9 mouse cellular contexts compared by ENCODE assay signal in genomic region chr2:173027169-173027823, GRCm38 (mm10). TPM values are rescaled to one million over a fixed set of nuclear protein-coding genes. Genes with fewer than 3 reads are reported as not detected.
DNase-seq lines count a peak whose midpoint lies in the region; ATAC-seq lines count a peak whose summit lies in the region.
"Had no signal": no experiment of that assay in that cellular context is flagged by ENCODE, and none has a peak within 500 bp of the region (broad histone marks: within the 10 kb centered on the region; RNA-seq: fewer than 3 reads in every experiment).

No protein-coding gene starts in this region.

- DNase-seq in heart, embryonic 10.5 days (ENCODE audit: low spot score): no peak
- no peak for DNase-seq in heart, postnatal 14 days
- DNase-seq in limb, embryonic 10.5 days (ENCODE audit: low spot score): no peak
- peak; percentile 22 for DNase-seq in thymus, postnatal 25 days
- DNase-seq in B cell, adult 2 months: no peak
- DNase-seq in cerebellum, postnatal 25 days: no peak
- DNase-seq: kidney, adult 18-20 months had no signal

- no peaks in the 10 kb centered on the region for H3K27me3 ChIP-seq in heart, embryonic 10.5 days (ENCODE audit: insufficient read depth, poor library complexity, severe bottlenecking)
- H3K27me3 ChIP-seq in megakaryocyte, embryonic 14.5 days (replicated peaks): no peaks in the 10 kb centered on the region
- H3K27me3 ChIP-seq in limb, embryonic 10.5 days (ENCODE audit: low read depth, poor library complexity, severe bottlenecking): no peaks in the 10 kb centered on the region

- no peaks in the 10 kb centered on the region for H3K9me3 ChIP-seq in heart, embryonic 10.5 days
- no peaks in the 10 kb centered on the region for H3K9me3 ChIP-seq in megakaryocyte, embryonic 14.5 days
- H3K9me3 ChIP-seq in limb, embryonic 10.5 days (replicated peaks): no peaks in the 10 kb centered on the region

- H3K36me3 ChIP-seq in heart, embryonic 10.5 days: peaks cover 92% of the 10 kb centered on the region
- H3K36me3 ChIP-seq in megakaryocyte, embryonic 14.5 days (replicated peaks; ENCODE audit: low read length): peaks cover 100% of the 10 kb centered on the region
- H3K36me3 ChIP-seq in limb, embryonic 10.5 days: peaks cover 93% of the 10 kb centered on the region

- intact Hi-C loops in heart, postnatal 14 days (cut with DNase I): no loop called here

- peak overlapping the region; percentile 91 for H3K4me3 ChIP-seq in heart, embryonic 10.5 days
- H3K4me3 ChIP-seq in megakaryocyte, embryonic 14.5 days (replicated peaks): peak overlapping the region; percentile 97
- no peak overlapping the region for H3K4me3 ChIP-seq in limb, embryonic 10.5 days

- H3K4me1 ChIP-seq in heart, embryonic 10.5 days: peaks cover 98% of the 10 kb centered on the region
- H3K4me1 ChIP-seq in megakaryocyte, embryonic 14.5 days: peaks cover 90% of the 10 kb centered on the region
- H3K4me1 ChIP-seq in limb, embryonic 10.5 days: peaks cover 51% of the 10 kb centered on the region

- H3K27ac ChIP-seq in heart, embryonic 10.5 days: peak overlapping the region; percentile 70
- peak overlapping the region; percentile 12; the same call in 1 of the 2 replicates for H3K27ac ChIP-seq in limb, embryonic 10.5 days

- ATAC-seq in megakaryocyte, adult 5-6 weeks (ENCODE audit: poor library complexity, severe bottlenecking): no peak

- WGBS in heart, embryonic 10.5 days: 79% methylated on average over 6 of the region's 6 CpGs
- 90% methylated on average over 6 of the region's 6 CpGs for WGBS in limb, embryonic 10.5 days

RNA-seq across cellular contexts. Expression of gene Rbm38, which starts 7.0 kb away (rescaled TPM):
- 156 and 188 TPM in 2 replicates for polyA plus RNA-seq in heart, embryonic 10.5 days (2016; fragmentation: Nextera tagmentation; extraction: Ambion mirVana)
- total RNA-seq in heart, postnatal 14 days (2021): 100 to 1,000 TPM; 198 to 232 TPM
- 1,149 and 2,622 TPM in 2 replicates for polyA plus RNA-seq in megakaryocyte, embryonic 14.5 days (2012; ENCODE audit: insufficient read depth, low replicate concordance)
- total RNA-seq in megakaryocyte, adult 5-6 weeks (2015): 124 and 143 TPM in 2 replicates
- 43.2 and 59.0 TPM in 2 replicates for total RNA-seq in megakaryocyte, adult 5-6 weeks (2017)
- 74.1 and 97.5 TPM in 2 replicates for polyA plus RNA-seq in limb, embryonic 10.5 days (2016; fragmentation: Nextera tagmentation; extraction: Ambion mirVana)

RNA-seq across cellular contexts. Expression of gene Rae1, which starts 27.4 kb away (rescaled TPM):
- 139 and 162 TPM in 2 replicates for polyA plus RNA-seq in heart, embryonic 10.5 days (2016; fragmentation: Nextera tagmentation; extraction: Ambion mirVana)
- total RNA-seq in heart, postnatal 14 days (2021): 10 to 100 TPM; 29.6 to 32.7 TPM
- polyA plus RNA-seq in megakaryocyte, embryonic 14.5 days (2012; ENCODE audit: insufficient read depth, low replicate concordance): 26.3 and 89.2 TPM in 2 replicates
- total RNA-seq in megakaryocyte, adult 5-6 weeks (2015): 53.2 and 72.9 TPM in 2 replicates
- total RNA-seq in megakaryocyte, adult 5-6 weeks (2017): 42.4 and 54.3 TPM in 2 replicates
- 179 and 196 TPM in 2 replicates for polyA plus RNA-seq in limb, embryonic 10.5 days (2016; fragmentation: Nextera tagmentation; extraction: Ambion mirVana)

RNA-seq across cellular contexts. Expression of gene Spo11, which starts 49.8 kb away (rescaled TPM):
- 0.06 and 0.20 TPM in 2 replicates for polyA plus RNA-seq in heart, embryonic 10.5 days (2016; fragmentation: Nextera tagmentation; extraction: Ambion mirVana)
- total RNA-seq in heart, postnatal 14 days (2021): under 1 TPM; 0.07 to 0.93 TPM
- not detected in 2 replicates for polyA plus RNA-seq in megakaryocyte, embryonic 14.5 days (2012; ENCODE audit: insufficient read depth, low replicate concordance)
- total RNA-seq in megakaryocyte, adult 5-6 weeks (2015): 0.64 and 1.0 TPM in 2 replicates
- 0.04 TPM in 1 of 2 replicates, not detected in the other for total RNA-seq in megakaryocyte, adult 5-6 weeks (2017)
- polyA plus RNA-seq in limb, embryonic 10.5 days (2016; fragmentation: Nextera tagmentation; extraction: Ambion mirVana): 0.36 and 0.79 TPM in 2 replicates
